Mouse (Mus musculus) midbrain, embryonic 15.5 days (tissue): ENCODE data around the gene Itgal. TPM values are rescaled to one million over a fixed set of nuclear protein-coding genes. Genes with fewer than 3 reads are reported as not detected.

Experiments used
- ATAC-seq: fragments of 200-750 bp; cut with Nextera tagmentation; replicated peaks from 2 replicates; pipeline ENCODE4 v1.8.0; 2017; ENCODE audit warnings: moderate TSS enrichment
- H3K27ac ChIP-seq: fragments of 300-500 bp; sonication (generic); 2 replicates; pipeline ENCODE4 v1.5.1; 2015; ENCODE audit warnings: mild to moderate bottlenecking, inconsistent platforms
- H3K27me3 ChIP-seq: fragments of 300-500 bp; sonication (generic); replicated peaks from 2 replicates; pipeline ENCODE4 v1.6.1; 2015; ENCODE audit warnings: inconsistent platforms
- H3K36me3 ChIP-seq: fragments of 300-500 bp; sonication (generic); replicated peaks from 2 replicates; pipeline ENCODE4 v1.6.1; 2015; ENCODE audit warnings: inconsistent platforms
- H3K4me1 ChIP-seq: fragments of 300-500 bp; sonication (generic); 2 replicates; pipeline ENCODE4 v1.6.1; 2015; ENCODE audit warnings: inconsistent platforms
- H3K4me2 ChIP-seq: fragments of 300-500 bp; sonication (generic); 2 replicates; pipeline ENCODE4 v1.6.1; 2015; ENCODE audit warnings: inconsistent platforms, mild to moderate bottlenecking, moderate library complexity
- H3K4me3 ChIP-seq: fragments of 300-500 bp; sonication (generic); 2 replicates; pipeline ENCODE4 v1.5.1; 2015; ENCODE audit warnings: mild to moderate bottlenecking, inconsistent platforms
- H3K9ac ChIP-seq: fragments of 300-500 bp; sonication (generic); 2 replicates; pipeline ENCODE4 v1.6.1; 2015; ENCODE audit warnings: mild to moderate bottlenecking, inconsistent platforms
- H3K9me3 ChIP-seq: fragments of 300-500 bp; sonication (generic); 2 replicates; pipeline ENCODE4 v1.6.1; 2016; ENCODE audit warnings: inconsistent platforms
- whole genome bisulfite sequencing: fragments of 180-500 bp; shearing (Covaris S2); methylation state at CpG from one replicate; pipeline ENCODE4 v1.1.7; 2015; ENCODE audit warnings: mixed read lengths; 5-methylcytosine and 5-hydroxymethylcytosine counted together
- polyA plus RNA-seq: library from polyadenylated mRNA; unstranded; fragments of >200 nt; fragmentation: Nextera tagmentation; extraction: Ambion mirVana; gene quantifications from 2 replicates; pipeline ENCODE4 v1.2.1, GENCODE M21; 2015

Itgal gene
- polyA plus RNA-seq, 1 experiment from 2014 or later = 0.19 TPM

GRCm38 (mm10) chr7:127285154-127285553 is 10.9 kb upstream of the Itgal start:
- ATAC-seq = no peak
- H3K9me3 ChIP-seq = peaks cover 3% of the 10 kb centered on the region; the same call in 1 of the 2 replicates
- no peaks in the 10 kb centered on the region for H3K36me3 ChIP-seq
- H3K4me2 ChIP-seq = no peak overlapping the region
- H3K4me1 ChIP-seq = no peaks in the 10 kb centered on the region
- no peak overlapping the region for H3K9ac ChIP-seq
- H3K27me3 ChIP-seq = no peaks in the 10 kb centered on the region
- no peak overlapping the region for H3K4me3 ChIP-seq
- H3K27ac ChIP-seq = no peak overlapping the region
- WGBS = 90% methylated on average over 6 of the region's 10 CpGs

GRCm38 (mm10) chr7:127287940-127288339 is 8.1 kb upstream of the Itgal start:
- no peak overlapping the region for H3K4me3 ChIP-seq
- H3K4me2 ChIP-seq = no peak overlapping the region
- H3K9ac ChIP-seq = no peak overlapping the region
- WGBS = 76% methylated on average over 1 of the region's 1 CpGs
- H3K27me3 ChIP-seq = no peaks in the 10 kb centered on the region
- H3K4me1 ChIP-seq = no peaks in the 10 kb centered on the region
- H3K9me3 ChIP-seq = peaks cover 3% of the 10 kb centered on the region; the same call in 1 of the 2 replicates
- H3K36me3 ChIP-seq = no peaks in the 10 kb centered on the region
- no peak for ATAC-seq
- H3K27ac ChIP-seq = no peak overlapping the region

GRCm38 (mm10) chr7:127289306-127289705 is 6.8 kb upstream of the Itgal start:
- no peaks in the 10 kb centered on the region for H3K27me3 ChIP-seq
- no peak overlapping the region for H3K4me2 ChIP-seq
- 84% methylated on average over 2 of the region's 2 CpGs for WGBS
- H3K9me3 ChIP-seq = peaks cover 3% of the 10 kb centered on the region; the same call in 1 of the 2 replicates
- ATAC-seq = no peak
- H3K9ac ChIP-seq = no peak overlapping the region
- no peak overlapping the region for H3K4me3 ChIP-seq
- no peaks in the 10 kb centered on the region for H3K4me1 ChIP-seq
- no peaks in the 10 kb centered on the region for H3K36me3 ChIP-seq
- H3K27ac ChIP-seq = no peak overlapping the region

GRCm38 (mm10) chr7:127290142-127290541 is 5.9 kb upstream of the Itgal start:
- Histone ChIP-seq H3K4me1 (no peaks in the 10 kb centered on the region), H3K27ac (no peak overlapping the region), H3K9me3 (peaks cover 3% of the 10 kb centered on the region; the same call in 1 of the 2 replicates), H3K36me3 (no peaks in the 10 kb centered on the region), H3K4me3 (no peak overlapping the region), H3K4me2 (no peak overlapping the region), H3K9ac (no peak overlapping the region), H3K27me3 (no peaks in the 10 kb centered on the region)
- WGBS = 55% methylated on average over 8 of the region's 8 CpGs
- ATAC-seq = no peak

- Histone ChIP-seq H3K4me3 (no peak overlapping the region), H3K27me3 (no peaks in the 10 kb centered on the region), H3K36me3 (no peaks in the 10 kb centered on the region), H3K9ac (no peak overlapping the region), H3K9me3 (no peaks in the 10 kb centered on the region), H3K27ac (no peak overlapping the region), H3K4me1 (no peaks in the 10 kb centered on the region), H3K4me2 (no peak overlapping the region)
- 87% methylated on average over 5 of the region's 5 CpGs for WGBS
- ATAC-seq = no peak
These were observed 911 bp downstream of the Itgal start for GRCm38 (mm10) chr7:127296786-127297555.

- ATAC-seq = no peak
- 88% methylated on average over 5 of the region's 5 CpGs for WGBS
These were observed 1.6 kb downstream of the Itgal start for GRCm38 (mm10) chr7:127297586-127298193.

GRCm38 (mm10) chr7:127308431-127308830 is 12.4 kb downstream of the Itgal start:
- H3K4me3 ChIP-seq = no peak overlapping the region
- H3K36me3 ChIP-seq = no peaks in the 10 kb centered on the region
- no peak overlapping the region for H3K4me2 ChIP-seq
- ATAC-seq = no peak
- no peak overlapping the region for H3K9ac ChIP-seq
- no peaks in the 10 kb centered on the region for H3K9me3 ChIP-seq
- no peaks in the 10 kb centered on the region for H3K4me1 ChIP-seq
- no peaks in the 10 kb centered on the region for H3K27me3 ChIP-seq
- WGBS = 77% methylated on average over 2 of the region's 2 CpGs
- no peak overlapping the region for H3K27ac ChIP-seq

More at GRCm38 (mm10) chr7:127297586-127298193, 1.6 kb downstream of the Itgal start:
- Histone ChIP-seq H3K27ac (no peak overlapping the region), H3K36me3 (no peaks in the 10 kb centered on the region), H3K27me3 (no peaks in the 10 kb centered on the region), H3K4me1 (no peaks in the 10 kb centered on the region), H3K9me3 (no peaks in the 10 kb centered on the region), H3K4me3 (no peak overlapping the region), H3K9ac (no peak overlapping the region), H3K4me2 (no peak overlapping the region)

- H3K9ac ChIP-seq = no peak overlapping the region
- H3K27ac ChIP-seq = no peak overlapping the region
- H3K9me3 ChIP-seq = no peaks in the 10 kb centered on the region
- no peak overlapping the region for H3K4me3 ChIP-seq
- 60% methylated on average over 4 of the region's 4 CpGs for WGBS
- H3K4me2 ChIP-seq = no peak overlapping the region
- no peak for ATAC-seq
- no peaks in the 10 kb centered on the region for H3K4me1 ChIP-seq
- no peaks in the 10 kb centered on the region for H3K27me3 ChIP-seq
- H3K36me3 ChIP-seq = no peaks in the 10 kb centered on the region
These were observed 12.8 kb downstream of the Itgal start for GRCm38 (mm10) chr7:127308887-127309286.

- Histone ChIP-seq H3K4me3 (no peak overlapping the region), H3K9ac (no peak overlapping the region), H3K27ac (no peak overlapping the region), H3K4me2 (no peak overlapping the region), H3K9me3 (no peaks in the 10 kb centered on the region), H3K36me3 (no peaks in the 10 kb centered on the region), H3K27me3 (no peaks in the 10 kb centered on the region), H3K4me1 (no peaks in the 10 kb centered on the region)
- no peak for ATAC-seq
- 76% methylated on average over 12 of the region's 12 CpGs for WGBS
These were observed 13.9 kb downstream of the Itgal start for GRCm38 (mm10) chr7:127309951-127310350.

GRCm38 (mm10) chr7:127313912-127314311 is 17.9 kb downstream of the Itgal start:
- Histone ChIP-seq H3K9ac (no peak overlapping the region), H3K4me1 (no peaks in the 10 kb centered on the region), H3K27ac (no peak overlapping the region), H3K4me3 (no peak overlapping the region), H3K27me3 (no peaks in the 10 kb centered on the region), H3K36me3 (no peaks in the 10 kb centered on the region), H3K9me3 (no peaks in the 10 kb centered on the region), H3K4me2 (no peak overlapping the region)
- WGBS = 34% methylated on average over 8 of the region's 8 CpGs
- ATAC-seq = no peak

GRCm38 (mm10) chr7:127321106-127321505 is 25.0 kb downstream of the Itgal start:
- no peaks in the 10 kb centered on the region for H3K9me3 ChIP-seq
- H3K4me2 ChIP-seq = no peak overlapping the region
- H3K4me3 ChIP-seq = no peak overlapping the region
- no peaks in the 10 kb centered on the region for H3K4me1 ChIP-seq
- 77% methylated on average over 4 of the region's 4 CpGs for WGBS
- no peaks in the 10 kb centered on the region for H3K27me3 ChIP-seq
- no peak overlapping the region for H3K27ac ChIP-seq
- ATAC-seq = no peak
- H3K9ac ChIP-seq = no peak overlapping the region
- no peaks in the 10 kb centered on the region for H3K36me3 ChIP-seq

- H3K4me1 ChIP-seq = no peaks in the 10 kb centered on the region
- no peaks in the 10 kb centered on the region for H3K27me3 ChIP-seq
- 45% methylated on average over 5 of the region's 5 CpGs for WGBS
- no peak for ATAC-seq
- no peak overlapping the region for H3K4me3 ChIP-seq
- H3K9me3 ChIP-seq = no peaks in the 10 kb centered on the region
- H3K36me3 ChIP-seq = no peaks in the 10 kb centered on the region
- no peak overlapping the region for H3K4me2 ChIP-seq
- H3K9ac ChIP-seq = no peak overlapping the region
- no peak overlapping the region for H3K27ac ChIP-seq
These were observed 26.0 kb downstream of the Itgal start for GRCm38 (mm10) chr7:127322085-127322484.

GRCm38 (mm10) chr7:127324944-127325343 is 28.9 kb downstream of the Itgal start:
- H3K27ac ChIP-seq = no peak overlapping the region
- no peaks in the 10 kb centered on the region for H3K9me3 ChIP-seq
- H3K36me3 ChIP-seq = no peaks in the 10 kb centered on the region
- no peaks in the 10 kb centered on the region for H3K27me3 ChIP-seq
- no peak for ATAC-seq
- H3K4me3 ChIP-seq = no peak overlapping the region
- no peaks in the 10 kb centered on the region for H3K4me1 ChIP-seq
- H3K9ac ChIP-seq = no peak overlapping the region
- 89% methylated on average over 7 of the region's 7 CpGs for WGBS
- no peak overlapping the region for H3K4me2 ChIP-seq
